Mouse (Mus musculus) liver, embryonic 14.5 days (tissue): Measurements from ENCODE around the gene Apbb2. TPM values are rescaled to one million over a fixed set of nuclear protein-coding genes. Genes with fewer than 3 reads are reported as not detected.

Experiments used
- ATAC-seq: fragments of 200-750 bp; cut with Nextera tagmentation; 2 replicates; pipeline ENCODE4 v1.8.0; 2017; ENCODE audit warnings: moderate number of reproducible peaks, mild to moderate bottlenecking, moderate library complexity; ENCODE audit not compliant: insufficient read depth
- DNase-seq, 3 experiments: peaks; one replicate each; pipeline ENCODE4 v3.0.0-alpha.2; 2012 to 2013; ENCODE audit warnings: low read depth in 3 of 3, low spot score in 3 of 3
- H3K27ac ChIP-seq: fragments of 300-500 bp; sonication (generic); 2 replicates; pipeline ENCODE4 v1.5.1; 2014; ENCODE audit warnings: moderate library complexity, mild to moderate bottlenecking, control low read depth, inconsistent platforms
- H3K27me3 ChIP-seq: fragments of 300-500 bp; sonication (generic); 2 replicates; pipeline ENCODE4 v1.6.1; 2014; ENCODE audit warnings: mild to moderate bottlenecking, low read length, moderate library complexity; ENCODE audit not compliant: control insufficient read depth, insufficient read depth
- H3K36me3 ChIP-seq: fragments of 300-500 bp; sonication (generic); replicated peaks from 2 replicates; pipeline ENCODE4 v1.6.1; 2014; ENCODE audit warnings: low read depth; ENCODE audit not compliant: control insufficient read depth, insufficient read depth
- H3K4me1 ChIP-seq, 2 experiments: fragments of 200-500 bp in 1 of 2; fragments of 300-500 bp in 1 of 2; sonication (generic) in 1 of 2; replicated peaks; 2 replicates each; pipeline ENCODE4 v1.6.1; 2012 to 2014; ENCODE audit warnings: antibody characterized with exemption in 1 of 2, inconsistent platforms in 1 of 2, low read length in 1 of 2; ENCODE audit not compliant: control insufficient read depth in 2 of 2, insufficient read depth in 2 of 2
- H3K4me2 ChIP-seq: fragments of 300-500 bp; sonication (generic); 2 replicates; pipeline ENCODE4 v1.6.1; 2014; ENCODE audit warnings: low read depth, mild to moderate bottlenecking, control low read depth, moderate library complexity
- H3K4me3 ChIP-seq, 2 experiments: fragments of 200-500 bp in 1 of 2; fragments of 300-500 bp in 1 of 2; sonication (generic) in 1 of 2; 2 replicates each; pipeline ENCODE4 v1.5.1; 2012 to 2014; ENCODE audit warnings: low read depth in 2 of 2, low read length in 2 of 2, mild to moderate bottlenecking in 2 of 2, control low read depth in 1 of 2, inconsistent platforms in 1 of 2, moderate library complexity in 1 of 2; ENCODE audit not compliant: insufficient read depth in 1 of 2
- H3K9ac ChIP-seq: fragments of 300-500 bp; sonication (generic); replicated peaks from 2 replicates; pipeline ENCODE4 v1.6.1; 2014; ENCODE audit warnings: mild to moderate bottlenecking, control low read depth, moderate library complexity
- H3K9me3 ChIP-seq: fragments of 300-500 bp; sonication (generic); 2 replicates; pipeline ENCODE4 v1.6.1; 2016; ENCODE audit warnings: low read length, mixed read lengths; ENCODE audit not compliant: control insufficient read depth
- CTCF ChIP-seq: IDR thresholded peaks from 2 replicates; pipeline ENCODE4 v1.5.1; 2016; ENCODE audit warnings: antibody characterized with exemption, low read depth, control low read depth
- EP300 ChIP-seq: IDR thresholded peaks from 2 replicates; pipeline ENCODE4 v1.6.1; 2016; ENCODE audit warnings: antibody characterized with exemption, low read depth
- WGBS: fragments of 180-500 bp; shearing (Covaris S2); extraction: QIAGEN DNeasy Blood & Tissue Kit; methylation state at CpG from one replicate; pipeline ENCODE4 v1.1.7; 2014; ENCODE audit not compliant: insufficient replicate concordance; 5-methylcytosine and 5-hydroxymethylcytosine counted together
- polyA plus RNA-seq, 2 experiments: library from polyadenylated mRNA; depleted of rRNA in 1 of 2; stranded (reverse) in 1 of 2; unstranded in 1 of 2; fragments of >200 nt; fragmentation: Nextera tagmentation in 1 of 2; extraction: Ambion mirVana in 1 of 2; gene quantifications; 2 replicates each; pipeline versions ENCODE4 v1.2.1 to v1.2.3; 2012 to 2014

The Apbb2 gene
- polyA plus RNA-seq, 2 experiments = 0.92 to 2.8 TPM

DNA sequence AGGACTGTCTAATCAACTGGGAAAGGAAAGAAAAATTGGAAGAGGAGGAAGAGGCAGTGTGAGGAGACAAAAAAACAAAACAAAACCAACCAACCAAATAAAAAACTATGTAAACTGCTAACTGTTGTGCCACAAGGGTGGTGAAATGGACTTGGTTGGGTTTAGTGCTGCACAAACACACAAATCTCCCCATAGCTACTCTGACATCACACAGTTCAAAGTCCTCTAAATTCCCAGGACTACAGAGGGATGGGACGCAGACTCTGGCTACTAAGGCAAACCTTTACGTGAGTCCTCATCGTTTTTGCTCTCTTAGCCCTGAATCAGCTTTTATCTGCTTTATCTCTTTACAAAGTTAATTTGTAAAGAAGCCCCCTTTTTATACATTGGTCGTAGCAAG lies 183.4 kb downstream of the Apbb2 start:
- peak in 1 of 3 experiments; percentile 13 for DNase-seq
- H3K36me3 ChIP-seq = no peaks in the 10 kb centered on the region
- H3K4me2 ChIP-seq = no peak overlapping the region
- no peak overlapping the region for H3K4me3 ChIP-seq
- TF ChIP-seq EP300 = no peak
- TF ChIP-seq CTCF = no peak
- no peak overlapping the region for H3K27ac ChIP-seq
- no peaks in the 10 kb centered on the region for H3K9me3 ChIP-seq
- H3K9ac ChIP-seq = no peak overlapping the region
- WGBS = 58% methylated on average over 4 of the region's 4 CpGs
- H3K4me1 ChIP-seq = peaks cover 0 to 4% of the 10 kb centered on the region in 2 experiments; a peak in 1 of 4 replicates
- no peaks in the 10 kb centered on the region for H3K27me3 ChIP-seq
- no peak for ATAC-seq

DNA sequence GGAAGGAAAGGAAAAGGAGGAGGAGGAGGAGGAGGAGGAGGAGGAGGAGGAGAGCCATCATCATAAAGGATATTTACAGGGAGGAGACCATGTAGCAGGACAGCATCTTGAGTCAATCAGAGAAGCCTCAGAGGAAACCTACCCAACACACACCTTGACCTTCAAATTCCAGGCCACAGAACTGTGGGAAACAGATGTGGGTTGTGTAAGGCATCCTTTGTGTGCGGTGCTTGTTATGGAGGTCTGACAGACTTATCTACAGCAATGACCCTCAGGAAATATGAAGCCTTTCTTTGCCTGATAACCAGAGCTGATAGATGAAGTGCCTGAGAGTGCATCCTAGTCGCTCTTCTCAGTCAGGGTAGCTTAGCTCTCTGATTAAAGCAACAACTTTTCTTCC lies 189.5 kb downstream of the Apbb2 start:
- H3K36me3 ChIP-seq = no peaks in the 10 kb centered on the region
- no peak overlapping the region for H3K9ac ChIP-seq
- TF ChIP-seq CTCF (no peak), EP300 (no peak)
- no peaks in the 10 kb centered on the region for H3K4me1 ChIP-seq
- 43% methylated on average over 2 of the region's 2 CpGs for WGBS
- H3K4me3 ChIP-seq = no peak overlapping the region
- H3K27ac ChIP-seq = no peak overlapping the region
- H3K27me3 ChIP-seq = no peaks in the 10 kb centered on the region
- H3K4me2 ChIP-seq = no peak overlapping the region
- no peak for DNase-seq
- no peak for ATAC-seq
- no peaks in the 10 kb centered on the region for H3K9me3 ChIP-seq

DNA sequence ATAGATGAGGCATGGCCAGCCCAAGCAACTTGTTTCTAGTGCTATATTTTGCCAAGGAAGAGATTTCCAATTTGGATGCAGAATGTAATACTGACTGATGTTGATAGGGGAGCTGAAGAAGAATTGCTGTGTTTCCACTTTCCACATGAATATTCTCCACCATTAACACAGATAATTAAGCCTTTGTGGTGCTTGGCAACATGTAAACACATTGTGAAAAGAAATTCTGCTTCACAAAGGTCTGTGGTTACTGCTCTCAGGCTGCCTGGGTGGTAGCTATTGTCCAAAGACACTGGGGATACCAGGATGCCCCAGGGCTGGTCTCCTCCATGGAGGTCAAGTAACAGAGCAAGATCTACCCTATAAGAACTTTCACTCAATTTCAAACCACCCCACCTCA lies 190.5 kb downstream of the Apbb2 start:
- no peak overlapping the region for H3K9ac ChIP-seq
- H3K36me3 ChIP-seq = no peaks in the 10 kb centered on the region
- TF ChIP-seq CTCF (no peak), EP300 (no peak)
- no peaks in the 10 kb centered on the region for H3K4me1 ChIP-seq
- no peaks in the 10 kb centered on the region for H3K9me3 ChIP-seq
- DNase-seq (no peak), ATAC-seq (no peak)
- H3K27me3 ChIP-seq = no peaks in the 10 kb centered on the region
- H3K4me2 ChIP-seq = no peak overlapping the region
- H3K27ac ChIP-seq = no peak overlapping the region
- H3K4me3 ChIP-seq = no peak overlapping the region

DNA sequence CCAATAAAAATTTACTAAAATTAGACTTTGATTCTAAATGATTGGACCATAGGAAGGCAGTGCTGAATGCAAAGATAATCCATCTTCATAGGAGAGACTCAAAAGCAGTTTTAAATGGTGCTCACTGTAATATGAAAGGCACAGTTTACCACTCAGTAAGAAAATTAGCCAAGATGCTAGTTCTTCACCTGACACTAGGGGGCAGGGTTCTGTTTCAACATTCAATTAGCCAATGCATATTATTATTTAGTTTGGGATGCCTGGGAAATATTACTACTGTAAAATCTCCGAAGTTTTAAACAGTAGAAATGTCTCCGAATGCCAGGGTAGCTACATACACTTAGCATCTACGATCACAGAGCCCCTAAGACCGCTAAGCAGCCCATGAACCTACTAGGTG lies 194.7 kb downstream of the Apbb2 start:
- H3K27me3 ChIP-seq = no peaks in the 10 kb centered on the region
- H3K9me3 ChIP-seq = no peaks in the 10 kb centered on the region
- no peak overlapping the region for H3K27ac ChIP-seq
- no peak for ATAC-seq
- peak; percentile 45; the same call in 1 of the 2 replicates for TF ChIP-seq CTCF
- no peak for TF ChIP-seq EP300
- H3K36me3 ChIP-seq = no peaks in the 10 kb centered on the region
- no peak for DNase-seq
- H3K4me1 ChIP-seq = no peaks in the 10 kb centered on the region; a peak in 1 of 4 replicates
- 40% methylated on average over 4 of the region's 4 CpGs for WGBS
- no peak overlapping the region for H3K9ac ChIP-seq
- no peak overlapping the region for H3K4me2 ChIP-seq
- no peak overlapping the region for H3K4me3 ChIP-seq

DNA sequence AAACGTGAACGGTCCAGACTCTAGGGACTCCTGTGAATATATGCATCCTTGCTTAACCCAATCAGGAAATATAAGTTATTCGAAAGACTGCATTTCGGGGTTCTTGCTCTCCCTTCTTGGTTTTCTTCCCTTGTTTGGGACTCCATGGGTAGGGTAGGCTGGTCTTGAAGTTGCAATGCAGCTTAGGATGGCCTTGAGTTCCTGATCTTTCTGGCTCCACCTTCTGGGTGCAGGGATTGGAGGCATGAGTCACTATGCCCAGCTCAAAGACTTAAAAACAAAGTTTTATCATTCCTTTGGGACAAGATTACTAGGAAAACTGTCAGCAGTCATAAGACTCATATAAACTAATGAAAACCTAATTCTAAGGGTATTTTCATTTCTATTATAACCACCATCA lies 195.1 kb downstream of the Apbb2 start:
- H3K9ac ChIP-seq = no peak overlapping the region
- no peak overlapping the region for H3K27ac ChIP-seq
- ATAC-seq (no peak), DNase-seq (no peak)
- WGBS = 60% methylated on average over 4 of the region's 4 CpGs
- no peak overlapping the region for H3K4me3 ChIP-seq
- H3K9me3 ChIP-seq = no peaks in the 10 kb centered on the region
- H3K27me3 ChIP-seq = no peaks in the 10 kb centered on the region
- TF ChIP-seq EP300 (no peak), CTCF (no peak)
- H3K36me3 ChIP-seq = no peaks in the 10 kb centered on the region
- H3K4me2 ChIP-seq = no peak overlapping the region
- H3K4me1 ChIP-seq = no peaks in the 10 kb centered on the region; a peak in 1 of 4 replicates
